Mouse (Mus musculus): ENCODE data around the gene Dlx4.

Dlx4 gene

GRCm38 (mm10) chr11:95104266-95104665, 41.8 kb downstream of the Dlx4 start:
- DNase-seq (ENCODE audit: low spot score in 2 of 2), result no peak

- no peak for DNase-seq (ENCODE audit: low spot score in 2 of 2)
These were observed 43.7 kb downstream of the Dlx4 start for GRCm38 (mm10) chr11:95102161-95102904.

DNA sequence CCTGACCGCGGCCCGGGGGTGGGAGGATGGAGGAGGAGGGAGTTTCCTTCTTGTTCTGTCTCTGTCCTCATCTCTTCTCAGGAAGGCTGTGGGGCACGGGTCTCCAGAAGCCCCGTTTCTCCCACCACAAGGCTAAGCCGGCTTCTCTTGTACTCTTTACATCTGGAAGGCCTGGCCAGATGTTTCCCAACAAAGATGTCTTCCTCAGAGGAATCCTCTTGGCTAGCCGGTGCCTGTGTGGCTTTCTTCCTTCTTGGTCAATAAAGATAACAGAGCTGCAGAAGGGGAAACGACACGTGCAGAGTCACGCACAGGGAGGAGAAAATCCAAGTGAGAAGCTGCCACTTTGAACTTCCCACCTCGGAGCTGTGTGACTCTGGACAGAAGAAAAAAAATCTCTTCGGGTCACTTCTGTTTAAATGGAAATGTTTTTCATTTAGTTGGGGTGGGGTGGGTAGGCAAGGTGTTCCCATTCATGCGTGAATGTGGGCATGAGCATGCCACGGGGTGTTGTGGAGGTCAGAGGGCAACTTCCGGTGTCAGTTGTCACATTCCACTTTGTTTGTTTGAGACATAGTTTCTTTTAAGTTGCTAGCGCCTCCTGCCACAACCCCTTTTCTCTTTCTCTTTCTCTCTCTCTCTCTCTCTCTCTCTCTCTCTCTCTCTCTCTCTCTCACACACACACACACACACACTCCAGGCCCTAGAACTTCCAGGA, 44.8 kb downstream of the Dlx4 start:
- DNase-seq (ENCODE audit: low spot score in 2 of 2), result no peak

GRCm38 (mm10) chr11:95100393-95100792, 45.7 kb downstream of the Dlx4 start:
- no peak for DNase-seq (ENCODE audit: low spot score in 2 of 2)

GRCm38 (mm10) chr11:95098346-95099095, 47.5 kb downstream of the Dlx4 start:
- no peak for DNase-seq (ENCODE audit: low spot score in 2 of 2)

GRCm38 (mm10) chr11:95097889-95098288, 48.2 kb downstream of the Dlx4 start:
- no peak for DNase-seq (ENCODE audit: low spot score in 2 of 2)

DNA sequence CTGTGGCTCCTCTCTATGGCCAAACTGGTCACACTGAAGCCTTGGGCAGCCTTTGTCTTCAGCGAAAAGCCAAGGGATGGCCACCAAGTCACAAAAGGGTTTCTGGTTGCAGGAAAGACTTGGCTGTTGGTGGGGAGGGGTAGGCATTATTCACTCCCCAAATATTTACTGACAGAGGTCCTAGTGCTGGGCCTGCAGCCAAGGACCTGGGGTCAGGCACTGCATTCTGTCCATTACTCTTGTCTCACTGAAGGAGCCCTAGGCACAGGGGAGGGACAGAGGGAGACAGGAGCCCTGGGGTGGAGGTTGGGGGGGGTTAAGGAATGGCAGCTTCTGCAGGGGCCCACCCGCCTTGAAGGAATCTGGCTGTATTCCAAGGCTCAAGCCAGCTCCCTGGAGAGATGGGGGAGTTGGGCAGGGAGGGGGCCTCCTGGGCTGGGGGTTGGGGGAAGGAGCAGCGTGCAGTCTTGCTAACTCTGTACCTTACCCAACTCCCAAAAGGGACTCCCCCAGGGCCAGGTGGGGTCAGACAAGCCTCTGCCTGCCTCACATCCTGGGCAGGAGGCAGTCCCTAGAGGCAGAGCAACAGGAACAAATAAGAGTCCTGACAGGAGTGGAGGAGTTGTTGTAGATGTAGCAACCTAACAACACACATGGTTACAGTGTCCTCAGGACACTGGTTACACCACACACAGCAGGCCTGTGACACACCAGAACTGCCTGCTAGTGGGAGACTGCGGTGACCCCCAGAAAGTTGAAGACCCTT, 49.3 kb downstream of the Dlx4 start:
- no peak for DNase-seq (ENCODE audit: low spot score in 2 of 2)

DNA sequence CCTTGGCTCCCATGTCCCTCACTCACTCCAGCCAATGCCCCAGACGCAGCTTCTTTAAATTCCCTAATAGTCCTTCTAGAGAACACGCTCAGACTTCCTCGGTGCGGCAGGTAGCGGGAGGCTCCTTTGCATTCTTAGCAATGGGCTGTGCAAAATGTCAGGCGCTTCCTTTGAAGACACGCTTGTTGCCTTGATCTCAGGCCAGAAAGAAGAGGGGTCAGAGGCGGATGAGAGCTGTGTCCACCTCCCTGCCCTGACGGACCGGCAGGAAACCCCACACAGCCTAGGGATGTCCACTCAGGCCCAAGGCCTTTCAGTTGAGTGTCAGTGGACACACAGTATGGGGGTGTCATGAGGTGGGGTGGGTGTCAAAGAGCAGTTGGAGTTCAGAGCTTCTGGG, 50.5 kb downstream of the Dlx4 start:
- DNase-seq (ENCODE audit: low spot score in 2 of 2), result no peak

DNA sequence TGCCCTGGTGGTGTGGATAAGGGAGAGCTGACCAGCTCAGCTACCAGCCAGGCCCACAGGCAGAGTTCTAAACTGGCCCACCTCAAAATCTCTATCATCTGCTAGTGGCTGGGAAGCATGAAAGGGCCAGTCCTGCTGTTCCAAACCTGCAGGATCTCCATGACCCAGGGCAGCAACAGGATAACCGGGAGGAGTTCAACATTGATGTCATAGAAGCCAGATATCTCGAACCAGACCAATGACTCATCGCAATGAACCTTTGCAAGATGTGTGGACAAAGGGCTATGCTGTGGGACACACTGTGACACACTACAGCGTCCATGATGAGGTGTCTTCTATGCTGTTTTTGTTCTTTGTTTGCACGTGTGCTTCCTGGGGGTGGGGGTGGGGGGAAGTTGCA, 53.0 kb downstream of the Dlx4 start:
- no peak for DNase-seq (ENCODE audit: low spot score in 2 of 2)
